Mouse (Mus musculus): Measurements from ENCODE around the gene Frem2. TPM values are rescaled to one million over a fixed set of nuclear protein-coding genes. Genes with fewer than 3 reads are reported as not detected.
A peak's percentile ranks its signal among the peaks of the same experiment; 100 is the strongest.

The Frem2 gene
- 0.15 and 0.57 TPM in 2 replicates for total RNA-seq (2021)
- long read RNA-seq, result 0 reads

- DNase-seq, result peak; percentile 56
These were observed at the start of gene Frem2 for GRCm38 (mm10) chr3:53656878-53657561. Gene Frem2, minus strand, starts transcription at chr3:53657355.

GRCm38 (mm10) chr3:53705992-53706495 is 48.9 kb upstream of the Frem2 start:
- DNase-seq, result no peak

- DNase-seq, result no peak
These were observed 46.0 kb upstream of the Frem2 start for GRCm38 (mm10) chr3:53703126-53703505.

GRCm38 (mm10) chr3:53702421-53703125 is 45.4 kb upstream of the Frem2 start:
- DNase-seq, result no peak

GRCm38 (mm10) chr3:53701940-53702339 is 44.8 kb upstream of the Frem2 start:
- DNase-seq, result no peak

GRCm38 (mm10) chr3:53687776-53688175 is 30.6 kb upstream of the Frem2 start:
- DNase-seq, result no peak

GRCm38 (mm10) chr3:53682244-53682643 is 25.1 kb upstream of the Frem2 start:
- DNase-seq, result no peak

GRCm38 (mm10) chr3:53680816-53681215 is 23.7 kb upstream of the Frem2 start:
- no peak for DNase-seq

- no peak for DNase-seq
These were observed 17.1 kb upstream of the Frem2 start for GRCm38 (mm10) chr3:53674225-53674624.

GRCm38 (mm10) chr3:53669736-53670135 is 12.6 kb upstream of the Frem2 start:
- DNase-seq, result no peak

GRCm38 (mm10) chr3:53657744-53658534 is 784 bp upstream of the Frem2 start:
- peak; percentile 28 for DNase-seq

GRCm38 (mm10) chr3:53656328-53656877 is 752 bp downstream of the Frem2 start:
- DNase-seq, result no peak

GRCm38 (mm10) chr3:53655343-53655742 is 1.8 kb downstream of the Frem2 start:
- peak; percentile 81 for DNase-seq

- no peak for DNase-seq
These were observed 7.0 kb downstream of the Frem2 start for GRCm38 (mm10) chr3:53650003-53650748.

- DNase-seq, result no peak
These were observed 7.7 kb downstream of the Frem2 start for GRCm38 (mm10) chr3:53649425-53649824.

GRCm38 (mm10) chr3:53648902-53649301 is 8.3 kb downstream of the Frem2 start:
- DNase-seq, result no peak

GRCm38 (mm10) chr3:53635948-53636347 is 21.2 kb downstream of the Frem2 start:
- no peak for DNase-seq

GRCm38 (mm10) chr3:53631126-53631525 is 26.0 kb downstream of the Frem2 start:
- no peak for DNase-seq

- DNase-seq, result no peak
These were observed 26.5 kb downstream of the Frem2 start for GRCm38 (mm10) chr3:53630630-53631029.

GRCm38 (mm10) chr3:53629966-53630365 is 27.2 kb downstream of the Frem2 start:
- DNase-seq, result no peak

- no peak for DNase-seq
These were observed 33.9 kb downstream of the Frem2 start for GRCm38 (mm10) chr3:53623222-53623621.

GRCm38 (mm10) chr3:53620978-53621377 is 36.2 kb downstream of the Frem2 start:
- no peak for DNase-seq

Data from adrenal gland, postnatal 25 days (tissue).